ENCODE assay signal across 4 mouse cellular contexts in the genomic region with DNA sequence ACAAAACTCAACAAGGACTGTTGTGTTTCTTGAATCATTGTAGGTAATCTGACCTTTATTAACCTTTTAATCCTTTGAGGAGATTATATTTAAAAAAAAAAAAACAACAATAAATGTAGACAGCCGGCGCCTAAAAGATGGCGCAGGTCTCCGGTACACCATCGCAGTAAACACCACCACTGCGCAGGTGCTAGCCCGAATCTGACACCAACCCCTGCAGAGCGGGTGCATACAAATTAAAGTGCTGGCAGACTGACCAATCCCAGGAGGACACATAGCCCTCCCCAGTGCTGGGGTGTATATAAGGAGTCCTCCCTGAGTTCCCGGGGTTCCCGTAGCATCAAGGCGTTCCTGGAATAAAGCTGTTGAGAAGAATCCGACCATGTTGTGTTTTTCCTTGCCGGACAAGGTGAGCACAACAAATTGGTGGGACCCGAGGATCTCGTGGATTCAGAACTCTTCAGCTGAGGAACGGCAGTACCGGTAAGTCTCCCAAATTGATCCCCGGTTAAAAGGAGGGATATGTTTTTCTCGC. TPM values are rescaled to one million over a fixed set of nuclear protein-coding genes. Genes with fewer than 3 reads are reported as not detected.
A peak's percentile ranks its signal among the peaks of the same experiment; 100 is the strongest.
DNase-seq lines count a peak whose midpoint lies in the region; TF ChIP-seq lines count a peak whose summit lies in the region.
"Not testable (repeated sequence)": the region's sequence is repeated elsewhere in the genome, so short reads cannot be mapped to it uniquely, and the experiment has no call there.
"Had no signal": no experiment of that assay in that cellular context is flagged by ENCODE, and none has a peak within 500 bp of the region (broad histone marks: within the 10 kb centered on the region; RNA-seq: fewer than 3 reads in every experiment).

No protein-coding gene starts in this region.

- DNase-seq in 416B (ENCODE audit: low read depth) (peak; percentile 73), MEL (ENCODE audit: low read depth, low spot score) (peak; percentile 74), MEL-GATA-1-ER (ENCODE audit: extremely low read depth, low read depth) (peak; percentile 56)

- H3K36me3 ChIP-seq in MEL (ENCODE audit: control insufficient read depth in 1 of 2, insufficient read depth in 2 of 2, low read length in 2 of 2) = not testable (repeated sequence)

- TF ChIP-seq RAD21 in MEL (IDR thresholded peaks at IDR 0.05; ENCODE audit: low read depth, low read length) = not testable (repeated sequence)

- peak overlapping the region; percentile 72 for H3K9ac ChIP-seq in MEL (ENCODE audit: control insufficient read depth, low read depth, low read length, poor library complexity, severe bottlenecking)

- not testable (repeated sequence) for TF ChIP-seq EP300 in MEL (IDR thresholded peaks at IDR 0.05; ENCODE audit: low read depth in 1 of 2, low read length in 2 of 2)

- not testable (repeated sequence) for H3K27me3 ChIP-seq in MEL (ENCODE audit: control insufficient read depth in 1 of 2, insufficient read depth in 2 of 2, low read length in 2 of 2)

- not testable (repeated sequence) for H3K79me2 ChIP-seq in MEL (ENCODE audit: control insufficient read depth, insufficient read depth, low read length, poor library complexity)

- TF ChIP-seq POLR2A in MEL (IDR thresholded peaks at IDR 0.05; ENCODE audit: control insufficient read depth in 1 of 2, insufficient read depth in 1 of 2, low read depth in 1 of 2, low read length in 2 of 2, poor library complexity in 1 of 2) = peak in 1 of 2 experiments; percentile 61; a peak in 2 of 4 replicates

- peak overlapping the region; percentile 83 to 93 for H3K4me3 ChIP-seq in MEL (ENCODE audit: control insufficient read depth in 1 of 2, insufficient read depth in 1 of 2, low read depth in 2 of 2, low read length in 2 of 2)

- not testable (repeated sequence) for H3K4me1 ChIP-seq in MEL (ENCODE audit: control insufficient read depth in 1 of 2, insufficient read depth in 2 of 2, low read length in 2 of 2)

- H3K27ac ChIP-seq in MEL (ENCODE audit: control insufficient read depth, low read depth, low read length) = peak overlapping the region; percentile 70

- not testable (repeated sequence) for H3K9me3 ChIP-seq in MEL (replicated peaks; ENCODE audit: insufficient read depth, low read length)

- not testable (repeated sequence) for TF ChIP-seq CTCF in MEL (IDR thresholded peaks at IDR 0.05 in 2 of 3, conservative IDR thresholded peaks at IDR 0.05 in 1 of 3; ENCODE audit: control insufficient read depth in 1 of 3, insufficient read depth in 1 of 3, low read depth in 2 of 3, low read length in 3 of 3, poor library complexity in 1 of 3, severe bottlenecking in 1 of 3)

TF ChIP-seq in MEL, 35 proteins besides CTCF, POLR2A, EP300 and RAD21:
- TF ChIP-seq NRF1 (IDR thresholded peaks at IDR 0.05; ENCODE audit: insufficient read depth, low read depth, low read length, poor library complexity, severe bottlenecking) (peak; percentile 69), SIN3A (IDR thresholded peaks at IDR 0.05; ENCODE audit: low read length) (peak; percentile 21; the same call in 1 of the 2 replicates), TBP (IDR thresholded peaks at IDR 0.05; ENCODE audit: low read depth, low read length) (peak; percentile 94)

RNA-seq across cellular contexts. Expression of gene Mterf1b, which starts 10.2 kb away (rescaled TPM):
- 2.0 and 2.2 TPM in 2 replicates for total RNA-seq in MEL (2012; rRNA removed)
- polyA plus RNA-seq in MEL (2012; ENCODE audit: insufficient read depth in 1 of 2, insufficient read length in 2 of 2, low read depth in 1 of 2, low replicate concordance in 2 of 2, missing spikeins in 1 of 2) = under 1 TPM in 1 of 2 experiments, not detected in 1; 0.92 TPM
- polyA plus RNA-seq: adrenal gland, adult 2 months had no signal
